In the genomic region with DNA sequence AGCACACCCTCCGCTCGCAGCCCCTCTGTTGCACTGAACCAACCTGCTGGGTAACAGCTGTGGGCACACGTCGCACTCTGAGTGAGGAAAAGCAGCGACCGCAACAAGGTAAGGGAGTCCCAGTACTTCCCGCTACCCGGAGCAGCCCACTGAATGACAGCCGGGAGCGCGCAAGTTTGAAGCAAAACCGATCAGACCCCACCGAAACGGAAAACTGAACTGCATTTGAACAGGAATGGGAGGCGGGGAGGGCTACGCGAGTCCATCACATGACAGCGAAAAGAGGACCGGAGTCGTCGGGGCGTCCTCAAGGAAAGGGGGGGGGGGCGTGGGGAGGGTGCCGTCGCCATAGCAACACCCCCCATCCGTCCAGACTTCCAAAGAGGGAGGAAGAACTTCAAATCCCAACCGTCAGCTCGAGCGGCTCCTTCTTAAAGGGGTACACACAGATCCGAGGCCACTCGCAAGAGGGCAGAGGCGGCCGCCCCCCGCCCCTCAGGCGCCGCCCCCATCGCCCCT, we compare ENCODE assay signal across 8 mouse cellular contexts. TPM values are rescaled to one million over a fixed set of nuclear protein-coding genes. Genes with fewer than 3 reads are reported as not detected.
A peak's percentile ranks its signal among the peaks of the same experiment; 100 is the strongest.
DNase-seq lines count a peak whose midpoint lies in the region; ATAC-seq and TF ChIP-seq lines count a peak whose summit lies in the region.

No protein-coding gene starts in this region.

- H3K4me2 ChIP-seq in embryonic facial prominence, embryonic 13.5 days: peak overlapping the region; percentile 78
- peak overlapping the region; percentile 81 for H3K4me2 ChIP-seq in midbrain, postnatal 0 days (ENCODE audit: low read depth, low read length, poor library complexity, severe bottlenecking)

- WGBS in embryonic facial prominence, embryonic 13.5 days: under 1% methylated on average over 33 of the region's 37 CpGs
- WGBS in midbrain, postnatal 0 days: 0% methylated on average over 29 of the region's 37 CpGs

- DNase-seq in B cell, adult 2 months: peak; percentile 47 to 57
- peak; percentile 16 to 25 for DNase-seq in adrenal gland, postnatal 4 days (ENCODE audit: low spot score in 2 of 2)
- DNase-seq in heart, adult 8-10 months (ENCODE audit: low spot score): peak; percentile 49
- peak; percentile 38 for DNase-seq in kidney, adult 8-10 months
- DNase-seq in liver: peak; percentile 64
- DNase-seq in midbrain, postnatal 0 days (ENCODE audit: low spot score): peak; percentile 89
- peak; percentile 9 to 12 for DNase-seq in spleen, postnatal 14 days (ENCODE audit: low spot score in 2 of 2)

- no peaks in the 10 kb centered on the region for H3K36me3 ChIP-seq in embryonic facial prominence, embryonic 13.5 days
- H3K36me3 ChIP-seq in midbrain, postnatal 0 days (ENCODE audit: insufficient read depth, low read length): no peaks in the 10 kb centered on the region

- no peak for TF ChIP-seq CTCF in midbrain, postnatal 0 days (IDR thresholded peaks at IDR 0.05)

- H3K9ac ChIP-seq in embryonic facial prominence, embryonic 13.5 days: peak overlapping the region; percentile 92
- peak overlapping the region; percentile 86 for H3K9ac ChIP-seq in midbrain, postnatal 0 days (replicated peaks; ENCODE audit: low read length, poor library complexity, severe bottlenecking)

- peak; percentile 63 for ATAC-seq in embryonic facial prominence, embryonic 13.5 days (ENCODE audit: insufficient number of reproducible peaks, insufficient read depth, low FRiP score, low TSS enrichment, low read depth)
- peak; percentile 71 for ATAC-seq in midbrain, postnatal 0 days (ENCODE audit: low FRiP score)

- peaks cover 6% of the 10 kb centered on the region; the same call in 1 of the 2 replicates for H3K4me1 ChIP-seq in embryonic facial prominence, embryonic 13.5 days
- no peaks in the 10 kb centered on the region for H3K4me1 ChIP-seq in midbrain, postnatal 0 days (ENCODE audit: insufficient read depth, low read length)

- peak overlapping the region; percentile 99 for H3K27ac ChIP-seq in embryonic facial prominence, embryonic 13.5 days
- H3K27ac ChIP-seq in midbrain, postnatal 0 days (ENCODE audit: low read depth, low read length): peak overlapping the region; percentile 97

- H3K9me3 ChIP-seq in embryonic facial prominence, embryonic 13.5 days: no peaks in the 10 kb centered on the region
- no peaks in the 10 kb centered on the region for H3K9me3 ChIP-seq in midbrain, postnatal 0 days (ENCODE audit: low read length)

- H3K4me3 ChIP-seq in embryonic facial prominence, embryonic 13.5 days: peak overlapping the region; percentile 88
- H3K4me3 ChIP-seq in midbrain, postnatal 0 days (ENCODE audit: low read depth, low read length): peak overlapping the region; percentile 77

- H3K27me3 ChIP-seq in embryonic facial prominence, embryonic 13.5 days: no peaks in the 10 kb centered on the region
- no peaks in the 10 kb centered on the region for H3K27me3 ChIP-seq in midbrain, postnatal 0 days (ENCODE audit: insufficient read depth, low read length)

RNA-seq across cellular contexts. Expression of a gene that starts 1.1 kb away (rescaled TPM):
- 10 to 100 TPM; 32.6 to 33.3 TPM for total RNA-seq in adrenal gland, postnatal 4 days (2021)
- polyA plus RNA-seq in embryonic facial prominence, embryonic 13.5 days (2015; fragmentation: Nextera tagmentation; extraction: Ambion mirVana): 25.2 and 26.7 TPM in 2 replicates
- 1 to 10 TPM; 6.4 to 8.2 (median 6.9) TPM for total RNA-seq in heart, adult 8-10 months (2022)
- total RNA-seq in midbrain, postnatal 0 days (2014; rRNA removed): 43.2 and 110 TPM in 2 replicates
- polyA plus RNA-seq in midbrain, postnatal 0 days (2015; fragmentation: Nextera tagmentation; extraction: Ambion mirVana): 48.5 and 65.2 TPM in 2 replicates

Comparison
In these comparisons a context has a peak if more than half of its experiments do, and no peak if none do; other contexts are left out.
1. Peak in every context shown above with its lines: DNase-seq, ATAC-seq, H3K4me3 ChIP-seq and H3K27ac ChIP-seq.
2. DNase-seq: peak in every context shown above with its lines; median percentile 89 in midbrain, postnatal 0 days; 64 in liver; 52 in B cell, adult 2 months; 49 in heart, adult 8-10 months; 38 in kidney, adult 8-10 months; 20 in adrenal gland, postnatal 4 days; 10 in spleen, postnatal 14 days.